Mouse (Mus musculus): ENCODE measurements around the gene Usp48.

Usp48 gene

DNA sequence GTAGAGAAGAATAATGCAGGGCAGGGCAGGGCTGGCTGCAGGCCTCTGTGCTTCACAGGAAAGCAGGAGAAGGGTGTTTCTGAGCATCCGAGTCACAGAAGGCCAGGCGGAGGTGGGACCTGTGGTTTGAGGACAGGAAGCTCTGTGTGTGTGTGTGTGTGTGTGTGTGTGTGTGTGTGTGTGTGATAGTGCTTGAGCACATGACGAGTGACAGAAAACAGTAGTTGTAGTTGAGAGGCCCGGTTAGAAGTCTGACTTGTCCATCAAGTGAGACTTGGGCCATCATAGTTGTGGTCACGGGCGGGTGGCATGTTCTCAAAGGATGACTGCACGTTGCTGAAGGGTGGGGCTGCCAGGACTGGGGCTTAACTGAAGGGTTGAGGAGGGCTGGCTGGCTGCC lies 16.1 kb downstream of the Usp48 start:
- no peak for DNase-seq (ENCODE audit: low spot score)

DNA sequence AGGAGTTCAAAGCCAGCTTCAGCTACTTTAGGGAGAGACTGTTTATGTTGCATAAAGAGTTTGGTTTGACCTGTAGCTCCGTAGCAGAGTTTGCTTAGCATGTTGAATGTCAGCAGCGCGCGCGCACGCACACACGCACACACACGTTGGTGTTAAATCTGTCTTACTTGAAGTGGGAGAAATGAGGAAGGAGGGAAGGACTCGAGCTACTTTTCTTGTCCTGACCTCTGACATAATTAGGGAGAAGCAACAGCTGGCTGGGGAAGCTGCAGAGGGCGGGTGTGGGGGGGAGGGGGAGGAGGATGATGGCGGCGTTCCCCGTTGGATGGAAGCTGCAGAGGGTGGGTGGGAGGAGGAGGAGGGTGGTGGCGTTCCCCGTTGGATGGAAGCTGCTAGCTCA lies 16.7 kb downstream of the Usp48 start:
- no peak for DNase-seq (ENCODE audit: low spot score)

DNA sequence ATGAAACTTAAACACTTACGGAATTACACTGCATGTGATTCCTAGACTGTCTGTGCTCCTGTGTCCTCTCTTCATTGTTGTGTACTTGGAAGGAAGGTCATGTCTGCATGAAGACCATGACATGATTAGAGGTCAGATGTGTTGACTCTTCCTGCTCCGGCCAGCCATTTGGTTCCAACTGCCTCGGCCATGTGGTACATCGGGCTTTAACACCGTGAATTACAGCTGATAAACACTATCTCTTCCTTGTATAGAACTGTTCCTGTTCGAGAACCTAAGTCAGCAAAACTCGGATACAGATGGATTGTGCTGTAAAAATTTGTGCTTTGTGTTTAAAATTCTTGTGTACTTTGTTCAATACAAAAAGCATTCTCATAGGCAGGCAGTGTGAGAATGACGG lies 29.3 kb downstream of the Usp48 start:
- no peak for DNase-seq (ENCODE audit: low spot score)

DNA sequence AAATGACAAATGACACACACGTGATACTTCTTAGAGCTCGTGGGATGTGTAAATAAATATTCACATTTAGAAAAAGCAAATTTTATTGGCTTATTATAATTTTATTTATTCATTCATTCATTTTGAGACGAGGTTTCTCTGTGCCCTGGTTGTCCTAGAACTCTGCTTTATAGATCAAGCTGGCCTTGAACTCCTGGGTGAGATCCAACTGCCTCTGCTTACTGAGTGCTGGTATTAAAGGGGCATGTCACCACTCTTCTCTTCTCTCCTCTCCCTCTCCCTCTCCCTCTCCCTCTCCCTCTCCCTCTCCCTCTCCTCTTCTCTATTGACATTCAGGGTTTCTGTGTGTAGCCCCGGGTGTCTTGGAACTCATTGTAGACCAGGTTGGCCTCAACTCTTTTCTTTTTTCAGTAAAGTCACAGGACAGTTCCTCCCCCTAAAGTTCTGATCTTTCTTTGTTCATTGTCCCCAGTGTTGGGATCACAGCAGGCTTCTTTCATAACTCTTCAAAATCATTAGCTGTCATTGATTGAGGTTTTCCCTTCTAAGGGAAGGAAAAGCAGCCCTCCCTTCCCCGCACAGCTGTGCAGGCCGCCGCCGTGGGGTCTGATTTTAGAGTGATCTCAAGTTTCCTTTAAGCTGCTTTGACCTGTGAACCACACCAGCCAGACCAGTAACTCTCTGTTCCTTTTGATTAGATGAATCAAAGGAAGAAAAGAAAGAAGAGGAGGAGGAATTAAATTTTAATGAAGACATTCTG lies 34.1 kb downstream of the Usp48 start:
- no peak for DNase-seq (ENCODE audit: low spot score)

DNA sequence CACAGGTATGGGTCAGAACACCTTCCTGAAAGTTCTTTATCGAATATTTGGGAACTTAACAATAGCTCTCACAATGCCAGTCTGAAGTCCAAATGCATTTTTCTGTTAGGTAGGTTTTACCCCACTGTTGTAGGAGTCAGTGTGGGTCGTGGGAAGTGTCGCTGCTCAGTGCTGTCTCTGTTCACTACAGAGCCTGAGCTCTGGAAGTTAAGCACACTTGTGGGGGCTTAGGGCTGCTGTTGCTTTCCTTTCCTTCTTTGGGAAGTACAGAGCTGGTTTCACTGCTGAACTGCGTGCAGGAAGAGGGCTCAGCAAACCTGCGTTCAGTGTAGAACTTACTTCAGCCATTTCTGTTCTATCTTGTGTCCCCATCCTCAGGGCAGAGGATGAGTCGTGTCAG lies 34.8 kb downstream of the Usp48 start:
- no peak for DNase-seq (ENCODE audit: low spot score)

DNA sequence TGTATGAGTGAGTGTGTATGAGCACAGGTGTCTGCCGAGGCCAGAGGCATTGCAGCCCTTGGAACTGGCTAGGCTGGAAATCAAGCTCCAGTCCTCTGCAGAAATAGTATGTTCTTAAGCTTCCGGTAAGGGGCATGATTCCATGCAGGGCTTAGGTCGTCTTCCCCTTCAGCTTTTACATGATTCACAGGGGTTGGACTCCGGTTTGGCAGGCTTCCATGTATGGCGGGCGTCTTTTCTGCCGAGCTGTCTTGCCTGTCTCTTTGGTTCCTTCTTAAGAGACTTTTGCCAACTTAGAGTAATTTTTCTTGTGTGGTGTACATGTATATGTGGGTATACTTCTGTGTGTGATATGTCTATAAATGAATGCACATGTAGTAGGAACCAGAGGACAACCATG lies 35.8 kb downstream of the Usp48 start:
- no peak for DNase-seq (ENCODE audit: low spot score)

DNA sequence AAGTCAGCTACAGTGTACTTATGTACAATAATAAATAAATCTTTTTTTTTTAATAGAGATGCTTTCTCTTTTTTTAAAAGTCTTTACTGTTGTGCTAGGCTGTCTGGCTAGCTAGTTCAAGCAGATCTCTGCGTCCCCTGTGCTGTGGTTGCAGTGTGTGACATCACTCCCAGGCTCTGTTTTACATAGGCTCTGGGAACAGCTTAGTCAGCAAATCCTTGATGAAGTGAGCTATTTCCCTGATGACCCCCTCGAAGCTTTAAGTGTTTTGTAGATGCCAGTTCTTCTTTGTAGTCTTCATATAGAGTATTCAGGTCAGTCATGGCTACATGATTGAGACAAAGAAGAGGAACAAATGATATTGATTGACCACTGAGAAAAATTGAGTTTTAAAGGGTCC lies 36.6 kb downstream of the Usp48 start:
- no peak for DNase-seq (ENCODE audit: low spot score)

DNA sequence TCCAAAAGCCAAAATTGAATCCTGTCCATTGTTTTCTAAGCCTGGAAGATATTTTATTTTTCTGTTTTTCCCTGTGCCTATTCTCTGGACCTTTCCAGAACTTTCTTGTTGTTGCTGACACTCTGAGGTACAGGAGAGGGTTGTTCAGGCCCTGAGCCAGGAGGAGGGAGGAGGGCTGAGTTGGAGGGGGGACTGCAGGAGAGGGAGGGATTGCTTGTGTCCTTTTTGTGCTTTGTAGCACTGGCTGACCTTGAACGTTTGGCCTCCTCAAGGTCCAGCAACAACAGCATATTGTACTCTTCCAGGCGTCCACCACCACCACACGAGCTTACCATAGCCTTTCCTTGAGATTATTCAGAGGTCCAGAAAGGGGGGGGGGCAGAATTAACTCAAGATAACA lies 38.0 kb downstream of the Usp48 start:
- DNase-seq (ENCODE audit: low spot score): no peak

DNA sequence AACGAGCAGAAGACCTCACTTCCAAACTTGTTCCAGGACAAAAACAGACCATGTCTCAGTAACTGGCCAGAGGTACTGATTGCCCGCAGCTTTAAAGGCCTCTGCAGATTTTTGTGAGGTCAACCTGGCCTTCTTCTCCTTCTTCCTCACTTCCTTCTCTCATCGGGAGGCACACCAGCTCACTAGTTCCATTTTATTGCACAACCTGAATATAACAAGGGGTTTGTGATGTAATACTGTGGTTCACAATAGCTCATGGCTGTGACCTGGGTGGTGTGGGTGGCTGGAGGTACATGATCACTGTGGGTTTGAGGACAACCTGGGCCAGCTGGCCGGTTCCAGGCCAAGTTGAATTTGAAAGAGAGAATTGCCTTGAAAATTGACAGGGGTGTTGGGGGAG lies 39.8 kb downstream of the Usp48 start:
- DNase-seq (ENCODE audit: low spot score): no peak

DNA sequence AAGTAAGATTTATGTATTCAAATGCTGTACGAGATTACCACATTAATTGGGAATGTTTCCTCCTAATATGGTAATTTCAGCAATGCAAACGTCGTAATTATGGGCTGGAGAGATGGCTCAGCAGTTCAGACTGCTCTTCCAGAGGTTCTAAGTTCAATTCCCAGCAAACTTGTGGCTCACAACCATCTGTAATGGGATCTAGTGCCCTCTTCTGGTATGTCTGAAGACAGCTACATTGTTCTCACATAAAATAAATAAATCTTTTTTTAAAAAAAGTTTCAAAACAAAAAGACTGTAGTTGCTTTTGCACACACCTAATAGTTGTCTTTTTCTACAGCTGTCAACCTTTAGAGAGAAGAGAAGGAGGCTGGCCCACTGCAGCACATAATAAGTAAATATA lies 43.0 kb downstream of the Usp48 start:
- no peak for DNase-seq (ENCODE audit: low spot score)

DNA sequence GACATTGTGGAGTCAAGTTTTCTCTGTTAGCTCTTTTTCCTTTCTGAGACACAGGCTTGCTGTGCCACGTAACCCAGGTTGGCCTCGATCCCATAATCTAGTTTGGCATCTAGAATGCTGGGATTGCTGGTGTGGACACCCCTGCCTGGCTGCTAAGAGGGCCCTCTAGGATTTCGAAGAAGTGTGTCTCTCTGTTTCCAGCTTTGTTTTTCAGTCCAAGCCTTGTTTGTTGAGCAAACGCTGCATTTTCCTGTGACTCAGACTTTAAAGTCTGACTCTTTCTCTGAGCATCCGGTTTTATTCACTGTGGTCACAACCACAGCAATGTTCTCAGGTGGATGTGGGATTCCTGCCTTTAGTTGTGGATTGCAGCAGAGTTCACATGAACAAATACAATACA lies 48.0 kb downstream of the Usp48 start:
- no peak for DNase-seq (ENCODE audit: low spot score)

DNA sequence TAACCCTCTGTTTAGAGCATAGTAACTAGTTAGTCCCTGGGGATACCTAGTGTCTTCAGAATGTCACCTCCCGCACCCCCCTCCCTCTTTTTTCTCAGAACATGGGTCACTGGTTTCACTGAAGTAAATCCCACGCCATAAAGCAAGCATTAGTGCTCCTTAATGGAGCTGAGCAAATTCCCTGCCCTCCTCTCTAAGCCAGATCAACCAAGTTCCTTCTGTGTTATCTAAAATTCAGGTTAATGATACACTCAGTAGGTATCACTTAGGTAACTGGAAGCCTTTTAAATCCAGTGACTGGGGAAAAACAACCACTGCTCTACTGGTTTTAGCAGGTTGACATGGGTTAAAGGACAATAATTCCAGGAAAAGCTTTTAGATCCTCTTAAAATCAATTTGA lies 48.5 kb downstream of the Usp48 start:
- DNase-seq (ENCODE audit: low spot score): no peak

DNA sequence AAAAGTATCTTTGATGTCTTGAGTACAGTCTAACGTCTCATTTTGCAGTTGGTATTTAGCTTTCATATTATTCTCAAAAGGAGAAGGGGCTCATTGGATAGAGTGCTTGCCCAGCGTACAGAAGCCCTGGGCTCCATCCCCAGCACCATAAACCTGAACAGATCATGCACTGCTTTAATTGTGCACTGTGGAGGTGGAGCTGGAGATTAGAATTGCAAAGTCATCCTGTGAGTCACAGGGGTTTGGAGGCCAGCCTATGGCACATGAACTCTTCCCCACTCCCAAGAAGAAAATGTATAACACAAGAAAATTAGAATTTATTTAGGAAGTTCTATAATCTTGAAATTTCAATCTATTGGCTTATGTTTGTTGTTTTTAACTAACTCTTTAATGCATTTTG lies 49.9 kb downstream of the Usp48 start:
- DNase-seq (ENCODE audit: low spot score): no peak

DNA sequence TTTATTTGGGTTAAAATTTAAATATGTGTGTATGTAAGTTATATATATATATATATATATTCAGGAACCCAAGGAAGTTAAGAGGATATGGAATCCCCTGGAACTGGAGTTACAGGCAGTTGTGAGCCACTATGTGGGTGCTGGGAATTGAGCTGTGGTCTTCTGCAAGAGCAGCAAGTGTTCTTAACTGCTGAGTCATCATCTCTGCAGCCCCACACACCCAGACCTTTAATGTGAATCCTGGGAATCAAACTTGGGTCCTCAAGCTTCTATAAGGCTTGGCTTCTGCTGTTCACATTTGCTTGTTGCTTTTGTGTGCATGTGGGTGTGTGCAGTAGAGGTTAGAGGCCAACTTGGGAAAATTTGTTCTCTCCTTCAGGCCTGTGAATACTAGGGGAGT lies 52.7 kb downstream of the Usp48 start:
- DNase-seq (ENCODE audit: low spot score): no peak

DNA sequence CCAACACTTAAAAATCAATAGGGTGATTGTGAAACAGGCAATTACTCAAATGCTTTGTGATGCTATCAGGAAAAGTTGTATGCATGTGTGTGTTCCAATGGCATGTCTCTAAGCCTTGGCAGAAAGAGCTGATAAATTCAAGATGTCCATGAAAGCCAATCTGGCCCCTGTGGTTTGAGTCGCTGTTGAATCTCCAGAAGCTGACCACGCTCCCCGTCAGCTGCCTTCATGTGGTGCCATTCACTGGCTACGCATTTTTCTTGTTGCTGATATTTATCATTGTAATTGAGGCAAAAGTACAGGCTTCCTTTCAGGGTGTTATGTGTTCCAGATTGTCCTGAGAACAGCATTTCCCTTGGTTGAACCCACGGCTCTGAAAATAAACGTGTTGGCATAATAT lies 54.1 kb downstream of the Usp48 start:
- no peak for DNase-seq (ENCODE audit: low spot score)

DNA sequence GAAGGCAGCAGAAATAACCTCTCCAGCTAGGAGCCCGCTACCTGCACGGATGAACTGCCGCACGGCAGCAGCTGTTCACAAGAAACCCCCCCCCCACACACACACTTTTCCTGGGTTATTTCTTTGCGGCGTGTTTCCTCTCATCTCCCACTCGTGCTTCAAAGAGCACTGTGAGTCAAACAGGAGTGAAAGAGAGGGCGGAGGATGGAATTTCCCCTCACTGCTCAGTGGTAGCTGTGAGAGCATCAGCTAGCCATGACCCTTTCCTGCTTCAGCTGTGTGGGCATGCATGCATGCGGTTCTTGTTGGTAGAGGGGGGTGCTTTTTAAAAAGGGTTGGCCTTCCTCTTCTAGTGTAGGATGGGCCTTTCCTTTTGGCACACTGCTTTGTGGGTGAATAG lies 54.7 kb downstream of the Usp48 start:
- DNase-seq (ENCODE audit: low spot score): no peak

DNA sequence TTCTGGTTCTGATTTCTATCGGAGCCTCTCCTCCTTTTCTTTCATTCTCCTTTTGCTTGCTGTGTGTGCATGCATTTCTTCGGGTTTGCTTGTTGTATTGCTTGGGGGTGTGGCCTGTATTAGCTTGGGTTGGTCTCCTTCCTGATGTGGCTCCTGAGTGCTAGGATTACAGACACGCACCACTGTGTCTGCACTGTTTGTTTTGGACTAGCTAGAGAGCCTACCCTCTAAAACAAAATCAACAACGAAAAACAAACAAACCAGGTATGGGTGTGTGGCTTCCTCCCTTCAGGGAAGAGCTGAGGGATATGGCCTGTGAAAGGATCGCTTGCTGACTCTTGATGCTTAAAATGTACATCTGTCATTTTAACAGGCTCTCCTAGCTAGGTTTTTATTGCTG lies 57.4 kb downstream of the Usp48 start:
- no peak for DNase-seq (ENCODE audit: low spot score)

DNA sequence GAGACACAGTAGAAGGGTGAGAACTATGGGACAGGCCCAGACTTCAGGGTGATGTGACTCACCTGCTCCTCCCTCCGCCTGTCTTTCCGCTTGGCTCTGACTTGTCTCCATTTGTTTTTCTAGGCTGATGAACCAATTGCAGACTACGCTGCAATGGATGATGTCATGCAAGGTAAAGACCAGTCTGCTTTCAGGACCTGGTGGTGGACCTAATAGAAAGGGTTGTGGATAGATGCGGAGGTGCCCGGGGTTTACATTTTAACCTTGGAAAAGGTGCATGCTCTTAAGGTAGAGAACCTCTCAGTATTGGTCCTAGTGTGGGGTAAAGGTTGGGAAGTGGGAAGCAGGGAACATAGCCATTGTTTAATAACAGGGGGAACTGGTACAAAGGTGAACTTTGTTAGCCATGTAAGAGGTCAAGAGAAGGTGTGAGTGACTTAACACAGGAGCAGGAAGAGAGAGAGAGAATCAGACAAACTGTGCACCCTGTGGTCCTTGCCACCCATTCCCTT lies 59.3 kb downstream of the Usp48 start:
- DNase-seq (ENCODE audit: low spot score): no peak

DNA sequence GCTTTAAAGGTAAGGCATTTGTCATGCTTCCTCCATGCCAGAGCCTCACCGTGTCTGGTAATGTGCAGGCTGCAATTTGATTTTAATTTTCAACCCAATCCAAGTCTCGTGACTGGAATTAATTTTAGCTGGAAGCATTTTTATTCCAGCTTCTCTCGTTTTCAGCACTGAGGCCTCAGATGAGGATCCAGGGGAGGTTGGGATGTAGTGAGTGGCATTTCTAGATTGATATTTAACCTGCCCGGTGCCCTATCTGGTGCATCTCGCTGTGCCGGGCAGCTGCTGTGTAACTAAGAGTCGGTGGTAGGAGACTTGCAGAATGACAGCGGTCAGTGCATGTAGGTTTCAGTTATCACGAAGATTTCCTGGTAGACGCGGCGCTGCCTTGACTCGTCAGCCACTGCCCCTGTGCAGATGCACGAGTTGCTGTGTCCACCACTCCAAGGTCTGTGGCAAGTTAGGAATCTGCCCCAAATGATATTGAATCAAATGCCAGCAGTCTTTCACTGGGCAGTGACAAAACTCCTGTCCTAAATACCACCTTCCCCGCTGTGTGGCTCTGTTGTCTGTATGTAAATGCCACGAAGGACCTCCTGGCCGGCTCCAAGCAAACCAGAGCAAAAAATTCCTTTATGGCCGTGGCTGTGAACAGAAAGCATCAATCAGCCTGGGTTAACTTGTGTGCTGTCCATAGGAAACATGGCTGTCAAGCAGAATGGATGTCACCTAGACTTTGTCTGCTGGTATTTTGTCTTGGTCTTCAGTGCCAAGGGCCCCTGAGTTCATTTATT lies 61.9 kb downstream of the Usp48 start:
- no peak for DNase-seq (ENCODE audit: low spot score)

DNA sequence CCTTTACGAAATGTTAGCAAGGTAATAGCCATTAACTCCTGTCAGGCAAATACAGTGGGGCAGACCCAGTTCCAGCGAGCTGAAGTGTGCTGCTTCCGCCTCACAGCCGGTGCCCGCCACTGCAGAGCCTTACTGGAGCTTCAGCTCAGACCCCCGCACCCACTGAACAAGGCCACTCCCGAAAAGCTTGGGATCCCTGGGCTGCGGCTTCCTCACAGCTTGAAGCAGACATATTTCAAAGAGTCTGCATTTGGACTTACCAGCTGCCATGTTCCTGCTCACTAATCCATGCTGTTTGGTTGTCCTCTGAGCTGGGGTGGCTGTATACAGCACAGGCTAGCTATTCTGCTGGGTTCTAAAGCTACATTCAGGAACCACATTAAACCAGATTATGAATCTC lies 64.1 kb downstream of the Usp48 start:
- DNase-seq (ENCODE audit: low spot score): no peak

DNA sequence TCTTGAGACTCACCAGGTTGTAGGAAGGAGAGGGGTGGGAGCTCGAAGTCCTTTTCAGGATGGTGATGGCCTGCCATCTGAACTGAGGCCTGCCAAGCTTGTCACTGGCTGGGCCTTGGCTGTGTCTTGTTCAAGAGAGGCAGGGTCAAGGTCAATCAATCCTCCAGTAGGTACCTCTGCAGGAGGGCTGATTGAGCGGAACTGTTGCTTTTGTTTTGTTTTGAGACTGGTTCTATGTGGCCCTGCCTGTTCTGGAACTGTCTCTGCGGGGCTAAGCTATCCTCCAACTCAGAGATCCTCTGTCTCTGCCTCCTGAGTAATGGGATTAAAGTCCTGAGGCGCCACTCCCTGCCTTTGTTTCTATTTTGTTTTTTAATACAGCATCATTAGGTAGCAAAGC lies 66.0 kb downstream of the Usp48 start:
- DNase-seq (ENCODE audit: low spot score): no peak

DNA sequence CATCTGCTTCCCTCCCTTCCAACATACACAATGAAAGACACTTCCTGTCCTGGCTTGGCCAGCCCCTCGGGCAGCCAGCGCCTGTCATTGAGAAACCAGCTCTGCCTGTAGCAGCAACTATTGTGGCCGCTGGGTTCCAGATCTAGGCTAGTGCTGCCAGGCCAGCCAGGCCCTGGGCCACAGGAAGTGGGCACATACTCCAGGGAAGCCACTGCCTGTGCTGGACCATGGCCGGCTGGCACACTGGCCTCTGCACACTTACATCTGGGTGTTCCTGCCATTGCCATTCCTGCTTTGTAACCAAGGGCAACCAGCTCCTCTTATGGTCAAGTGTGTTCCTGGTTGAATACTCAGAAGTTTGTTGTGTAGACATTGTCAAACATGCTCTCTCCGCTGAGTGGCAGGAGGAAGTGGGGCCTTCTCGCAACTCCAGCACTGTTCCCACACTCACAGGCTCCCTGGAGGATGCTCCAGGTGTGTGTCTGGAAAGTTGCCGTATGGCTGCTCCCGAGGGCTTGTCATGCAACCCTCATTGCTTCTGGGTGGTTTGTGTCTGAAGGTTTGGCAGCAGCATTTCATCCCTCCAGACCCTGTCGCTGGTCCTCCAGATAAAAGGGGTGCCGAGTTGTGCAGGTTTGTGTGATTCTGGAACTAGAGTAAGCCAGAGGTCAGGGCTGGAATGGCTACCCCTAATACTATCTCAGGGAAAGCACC lies 67.0 kb downstream of the Usp48 start:
- no peak for DNase-seq (ENCODE audit: low spot score)

DNA sequence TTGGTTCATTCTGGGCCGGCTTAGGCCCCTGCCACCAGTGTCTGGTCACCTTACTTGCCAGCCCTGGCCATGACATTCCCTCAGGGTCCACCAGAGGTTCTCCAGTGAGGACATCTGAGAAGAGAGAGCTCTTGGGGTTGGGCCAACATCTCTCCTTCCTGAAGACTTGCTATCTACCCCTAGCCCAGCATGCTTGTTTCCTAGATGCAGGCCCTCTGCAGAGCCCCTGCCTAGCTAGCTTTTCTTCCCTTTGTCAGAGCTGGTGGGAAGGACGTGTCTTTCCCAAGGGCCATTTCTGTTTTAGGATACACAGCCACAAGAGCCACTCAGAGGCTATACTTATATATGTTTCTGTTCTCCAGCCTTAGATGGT lies 67.5 kb downstream of the Usp48 start:
- DNase-seq (ENCODE audit: low spot score): no peak
